Mouse (Mus musculus): ENCODE data around the gene Rnf113a2. TPM values are rescaled to one million over a fixed set of nuclear protein-coding genes. Genes with fewer than 3 reads are reported as not detected.

The Rnf113a2 gene
- polyA plus RNA-seq, 1 experiment: 19.8 TPM

DNA sequence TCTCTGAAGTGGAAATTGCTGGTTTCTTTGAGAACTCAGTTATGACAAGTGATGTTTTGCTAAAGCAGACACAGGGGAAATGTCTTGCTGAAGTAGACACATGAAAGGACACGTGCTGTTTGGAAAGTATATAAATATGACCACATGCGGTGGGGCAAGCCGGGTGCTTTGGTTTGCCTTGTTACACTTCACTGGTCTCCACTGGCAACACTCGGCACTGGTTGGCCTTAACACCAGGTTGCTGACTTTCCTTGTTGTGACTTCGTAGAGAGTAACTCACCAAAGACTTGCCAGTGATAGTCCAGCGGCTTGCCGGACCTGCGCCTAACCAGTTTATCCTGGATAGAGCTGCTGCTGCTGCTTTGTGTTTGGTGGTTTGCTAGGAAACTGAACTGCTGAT lies 28.9 kb upstream of the Rnf113a2 start:
- no peaks in the 10 kb centered on the region for H3K9me3 ChIP-seq (replicated peaks; ENCODE audit: control insufficient read depth, insufficient read depth, low read length, poor library complexity, severe bottlenecking)
- no peaks in the 10 kb centered on the region for H3K27me3 ChIP-seq (ENCODE audit: control insufficient read depth, insufficient read depth, low read length, poor library complexity, severe bottlenecking)
- H3K4me3 ChIP-seq (ENCODE audit: low read depth, low read length): no peak overlapping the region
- TF ChIP-seq EP300 (IDR thresholded peaks at IDR 0.05; ENCODE audit: insufficient read depth, low read depth, low read length): no peak
- TF ChIP-seq CTCF (IDR thresholded peaks at IDR 0.05; ENCODE audit: low read depth, low read length): no peak
- no peak for TF ChIP-seq POLR2A (IDR thresholded peaks at IDR 0.05; ENCODE audit: insufficient read depth, low read length)
- no peak overlapping the region for H3K27ac ChIP-seq (ENCODE audit: insufficient read depth, low read length)
- no peaks in the 10 kb centered on the region for H3K4me1 ChIP-seq (ENCODE audit: control insufficient read depth, insufficient read depth, low read length)
- no peak overlapping the region for H3K9ac ChIP-seq (ENCODE audit: low read depth, poor library complexity, severe bottlenecking)
- no peaks in the 10 kb centered on the region for H3K36me3 ChIP-seq (ENCODE audit: control insufficient read depth, insufficient read depth, low read length, poor library complexity, severe bottlenecking)

DNA sequence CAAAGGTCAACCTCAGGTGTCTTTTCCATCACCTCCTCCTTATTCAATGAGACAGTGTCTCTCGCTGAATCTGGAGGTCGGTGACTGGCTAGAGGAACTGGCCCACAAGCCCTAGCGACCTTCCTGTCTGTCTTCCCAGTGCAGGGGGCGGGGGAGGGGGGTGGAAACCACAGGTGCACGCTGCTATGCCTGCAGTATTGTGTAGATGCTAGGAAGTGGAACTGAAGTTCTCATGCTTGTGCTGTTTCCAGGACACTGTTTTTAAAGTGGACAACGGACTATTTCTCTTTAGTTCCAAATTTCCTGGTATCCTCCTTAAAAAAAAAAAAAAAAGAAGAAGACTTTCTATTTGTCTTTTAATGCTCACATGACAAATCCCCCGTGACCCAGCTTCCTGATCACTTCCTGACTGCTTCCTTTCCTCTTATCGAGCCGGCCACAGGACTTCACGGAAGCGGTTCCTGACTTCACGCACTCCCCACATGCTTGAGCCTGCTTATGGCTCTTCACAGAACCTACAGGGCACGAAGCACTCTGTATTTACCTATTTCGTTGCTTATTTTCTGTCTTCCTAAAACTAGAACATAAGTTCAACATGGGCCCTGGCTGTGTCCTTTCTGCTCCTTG lies 28.1 kb upstream of the Rnf113a2 start:
- Histone ChIP-seq H3K9ac (ENCODE audit: low read depth, poor library complexity, severe bottlenecking) (no peak overlapping the region), H3K4me3 (ENCODE audit: low read depth, low read length) (no peak overlapping the region), H3K9me3 (replicated peaks; ENCODE audit: control insufficient read depth, insufficient read depth, low read length, poor library complexity, severe bottlenecking) (no peaks in the 10 kb centered on the region), H3K4me1 (ENCODE audit: control insufficient read depth, insufficient read depth, low read length) (no peaks in the 10 kb centered on the region), H3K27me3 (ENCODE audit: control insufficient read depth, insufficient read depth, low read length, poor library complexity, severe bottlenecking) (no peaks in the 10 kb centered on the region), H3K27ac (ENCODE audit: insufficient read depth, low read length) (no peak overlapping the region), H3K36me3 (ENCODE audit: control insufficient read depth, insufficient read depth, low read length, poor library complexity, severe bottlenecking) (no peaks in the 10 kb centered on the region)
- TF ChIP-seq EP300 (IDR thresholded peaks at IDR 0.05; ENCODE audit: insufficient read depth, low read depth, low read length) (no peak), CTCF (IDR thresholded peaks at IDR 0.05; ENCODE audit: low read depth, low read length) (no peak), POLR2A (IDR thresholded peaks at IDR 0.05; ENCODE audit: insufficient read depth, low read length) (no peak)

GRCm38 (mm10) chr12:84390336-84390735 lies 26.7 kb upstream of the Rnf113a2 start:
- Histone ChIP-seq H3K9me3 (replicated peaks; ENCODE audit: control insufficient read depth, insufficient read depth, low read length, poor library complexity, severe bottlenecking) (no peaks in the 10 kb centered on the region), H3K36me3 (ENCODE audit: control insufficient read depth, insufficient read depth, low read length, poor library complexity, severe bottlenecking) (no peaks in the 10 kb centered on the region), H3K4me3 (ENCODE audit: low read depth, low read length) (no peak overlapping the region), H3K27ac (ENCODE audit: insufficient read depth, low read length) (no peak overlapping the region), H3K4me1 (ENCODE audit: control insufficient read depth, insufficient read depth, low read length) (no peaks in the 10 kb centered on the region), H3K9ac (ENCODE audit: low read depth, poor library complexity, severe bottlenecking) (no peak overlapping the region), H3K27me3 (ENCODE audit: control insufficient read depth, insufficient read depth, low read length, poor library complexity, severe bottlenecking) (no peaks in the 10 kb centered on the region)
- TF ChIP-seq POLR2A (IDR thresholded peaks at IDR 0.05; ENCODE audit: insufficient read depth, low read length) (no peak), EP300 (IDR thresholded peaks at IDR 0.05; ENCODE audit: insufficient read depth, low read depth, low read length) (no peak), CTCF (IDR thresholded peaks at IDR 0.05; ENCODE audit: low read depth, low read length) (no peak)

GRCm38 (mm10) chr12:84392681-84393080 lies 24.3 kb upstream of the Rnf113a2 start:
- no peak overlapping the region for H3K4me3 ChIP-seq (ENCODE audit: low read depth, low read length)
- no peaks in the 10 kb centered on the region for H3K9me3 ChIP-seq (replicated peaks; ENCODE audit: control insufficient read depth, insufficient read depth, low read length, poor library complexity, severe bottlenecking)
- no peak overlapping the region for H3K27ac ChIP-seq (ENCODE audit: insufficient read depth, low read length)
- TF ChIP-seq EP300 (IDR thresholded peaks at IDR 0.05; ENCODE audit: insufficient read depth, low read depth, low read length) (no peak), POLR2A (IDR thresholded peaks at IDR 0.05; ENCODE audit: insufficient read depth, low read length) (no peak), CTCF (IDR thresholded peaks at IDR 0.05; ENCODE audit: low read depth, low read length) (no peak)
- H3K9ac ChIP-seq (ENCODE audit: low read depth, poor library complexity, severe bottlenecking): no peak overlapping the region
- no peaks in the 10 kb centered on the region for H3K36me3 ChIP-seq (ENCODE audit: control insufficient read depth, insufficient read depth, low read length, poor library complexity, severe bottlenecking)
- no peaks in the 10 kb centered on the region for H3K27me3 ChIP-seq (ENCODE audit: control insufficient read depth, insufficient read depth, low read length, poor library complexity, severe bottlenecking)
- H3K4me1 ChIP-seq (ENCODE audit: control insufficient read depth, insufficient read depth, low read length): no peaks in the 10 kb centered on the region

DNA sequence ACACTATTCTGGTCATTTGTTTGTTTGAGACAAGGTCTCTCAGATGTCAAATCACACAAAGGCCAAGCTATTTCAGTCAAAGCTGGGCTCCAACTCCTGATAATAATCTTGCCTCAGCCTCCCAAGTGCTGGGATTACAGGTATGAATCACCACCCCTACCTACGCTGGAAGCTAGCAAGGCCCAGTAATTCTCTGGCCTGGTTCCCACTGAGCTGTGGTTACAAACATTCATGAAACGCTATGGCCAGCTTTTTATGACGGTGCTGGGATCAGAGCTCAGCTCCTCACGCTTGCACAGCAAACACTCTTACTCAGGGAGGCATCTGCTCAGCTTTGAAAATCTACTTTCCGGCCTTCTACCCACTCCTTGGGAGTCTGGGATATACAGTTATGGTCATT lies 23.1 kb upstream of the Rnf113a2 start:
- H3K27ac ChIP-seq (ENCODE audit: insufficient read depth, low read length): no peak overlapping the region

GRCm38 (mm10) chr12:84396947-84397679 lies 19.9 kb upstream of the Rnf113a2 start:
- Histone ChIP-seq H3K27me3 (ENCODE audit: control insufficient read depth, insufficient read depth, low read length, poor library complexity, severe bottlenecking) (no peaks in the 10 kb centered on the region), H3K27ac (ENCODE audit: insufficient read depth, low read length) (no peak overlapping the region), H3K4me1 (ENCODE audit: control insufficient read depth, insufficient read depth, low read length) (no peaks in the 10 kb centered on the region), H3K9me3 (replicated peaks; ENCODE audit: control insufficient read depth, insufficient read depth, low read length, poor library complexity, severe bottlenecking) (no peaks in the 10 kb centered on the region), H3K9ac (ENCODE audit: low read depth, poor library complexity, severe bottlenecking) (no peak overlapping the region), H3K4me3 (ENCODE audit: low read depth, low read length) (no peak overlapping the region), H3K36me3 (ENCODE audit: control insufficient read depth, insufficient read depth, low read length, poor library complexity, severe bottlenecking) (no peaks in the 10 kb centered on the region)
- TF ChIP-seq EP300 (IDR thresholded peaks at IDR 0.05; ENCODE audit: insufficient read depth, low read depth, low read length) (no peak), POLR2A (IDR thresholded peaks at IDR 0.05; ENCODE audit: insufficient read depth, low read length) (no peak), CTCF (IDR thresholded peaks at IDR 0.05; ENCODE audit: low read depth, low read length) (no peak)

More for the DNA sequence above, 23.1 kb upstream of the Rnf113a2 start:
- Histone ChIP-seq H3K9ac (ENCODE audit: low read depth, poor library complexity, severe bottlenecking) (no peak overlapping the region), H3K36me3 (ENCODE audit: control insufficient read depth, insufficient read depth, low read length, poor library complexity, severe bottlenecking) (no peaks in the 10 kb centered on the region), H3K4me1 (ENCODE audit: control insufficient read depth, insufficient read depth, low read length) (no peaks in the 10 kb centered on the region), H3K9me3 (replicated peaks; ENCODE audit: control insufficient read depth, insufficient read depth, low read length, poor library complexity, severe bottlenecking) (no peaks in the 10 kb centered on the region), H3K27me3 (ENCODE audit: control insufficient read depth, insufficient read depth, low read length, poor library complexity, severe bottlenecking) (no peaks in the 10 kb centered on the region), H3K4me3 (ENCODE audit: low read depth, low read length) (no peak overlapping the region)
- no peak for TF ChIP-seq POLR2A (IDR thresholded peaks at IDR 0.05; ENCODE audit: insufficient read depth, low read length)
- TF ChIP-seq CTCF (IDR thresholded peaks at IDR 0.05; ENCODE audit: low read depth, low read length): no peak

Measured in ES-Bruce4 (cell line).